Mouse (Mus musculus): ENCODE data around the gene Hist1h3c.
A peak's percentile ranks its signal among the peaks of the same experiment; 100 is the strongest.
"Not testable (repeated sequence)": the region's sequence is repeated elsewhere in the genome, so short reads cannot be mapped to it uniquely, and the experiment has no call there.

Gene Hist1h3c

GRCm38 (mm10) chr13:23739922-23740252 lies 5.5 kb downstream of the Hist1h3c start:
- DNase-seq (ENCODE audit: low read depth, low spot score): no peak

GRCm38 (mm10) chr13:23739069-23739921 lies 6.1 kb downstream of the Hist1h3c start:
- peak; percentile 87 for DNase-seq (ENCODE audit: low read depth, low spot score)

GRCm38 (mm10) chr13:23738677-23739068 lies 6.7 kb downstream of the Hist1h3c start, which contains the start of gene Hist1h1c:
Gene Hist1h1c (plus strand): TSS chr13:23738808.
- peak; percentile 95 for DNase-seq (ENCODE audit: low read depth, low spot score)

GRCm38 (mm10) chr13:23738041-23738440 lies 7.4 kb downstream of the Hist1h3c start:
- peak; percentile 58 for DNase-seq (ENCODE audit: low read depth, low spot score)

- DNase-seq (ENCODE audit: low read depth, low spot score): no peak
Measured at GRCm38 (mm10) chr13:23737091-23737490, 8.3 kb downstream of the Hist1h3c start.

- DNase-seq (ENCODE audit: low read depth, low spot score): peak; percentile 16
Measured at GRCm38 (mm10) chr13:23732156-23732804, 13.1 kb downstream of the Hist1h3c start.

- DNase-seq (ENCODE audit: low read depth, low spot score): no peak
Measured at GRCm38 (mm10) chr13:23730479-23730878, 14.9 kb downstream of the Hist1h3c start.

GRCm38 (mm10) chr13:23729706-23730105 lies 15.7 kb downstream of the Hist1h3c start:
- no peak for DNase-seq (ENCODE audit: low read depth, low spot score)

GRCm38 (mm10) chr13:23729192-23729525 lies 16.2 kb downstream of the Hist1h3c start:
- DNase-seq (ENCODE audit: low read depth, low spot score): no peak

GRCm38 (mm10) chr13:23728472-23729191 lies 16.8 kb downstream of the Hist1h3c start:
- no peak for DNase-seq (ENCODE audit: low read depth, low spot score)

- no peak for DNase-seq (ENCODE audit: low read depth, low spot score)
Measured at GRCm38 (mm10) chr13:23725213-23725612, 20.2 kb downstream of the Hist1h3c start.

GRCm38 (mm10) chr13:23724239-23724638 lies 21.2 kb downstream of the Hist1h3c start:
- no peak for DNase-seq (ENCODE audit: low read depth, low spot score)

- not testable (repeated sequence) for DNase-seq (ENCODE audit: low read depth, low spot score)
Measured at GRCm38 (mm10) chr13:23717593-23718245, 27.7 kb downstream of the Hist1h3c start.

GRCm38 (mm10) chr13:23717176-23717575 lies 28.2 kb downstream of the Hist1h3c start:
- no peak for DNase-seq (ENCODE audit: low read depth, low spot score)

GRCm38 (mm10) chr13:23716261-23717042 lies 28.9 kb downstream of the Hist1h3c start:
- no peak for DNase-seq (ENCODE audit: low read depth, low spot score)

- no peak for DNase-seq (ENCODE audit: low read depth, low spot score)
Measured at GRCm38 (mm10) chr13:23710374-23711089, 34.9 kb downstream of the Hist1h3c start, which contains the start of gene Hfe. Gene Hfe (minus strand): TSS chr13:23710854.

GRCm38 (mm10) chr13:23709714-23710373 lies 35.6 kb downstream of the Hist1h3c start:
- no peak for DNase-seq (ENCODE audit: low read depth, low spot score)

- no peak for DNase-seq (ENCODE audit: low read depth, low spot score)
Measured at GRCm38 (mm10) chr13:23708654-23709053, 36.7 kb downstream of the Hist1h3c start.

GRCm38 (mm10) chr13:23708041-23708440 lies 37.4 kb downstream of the Hist1h3c start:
- DNase-seq (ENCODE audit: low read depth, low spot score): no peak

GRCm38 (mm10) chr13:23706771-23707170 lies 38.6 kb downstream of the Hist1h3c start:
- DNase-seq (ENCODE audit: low read depth, low spot score): no peak
